Mouse (Mus musculus): ENCODE measurements at regions not wholly inside any gene's neighbourhood (a gene's known extent, or its start where the extent isn't known, plus 50 kb on each side); places are given as distances from the start of the nearest gene placed in this dataset.

DNA sequence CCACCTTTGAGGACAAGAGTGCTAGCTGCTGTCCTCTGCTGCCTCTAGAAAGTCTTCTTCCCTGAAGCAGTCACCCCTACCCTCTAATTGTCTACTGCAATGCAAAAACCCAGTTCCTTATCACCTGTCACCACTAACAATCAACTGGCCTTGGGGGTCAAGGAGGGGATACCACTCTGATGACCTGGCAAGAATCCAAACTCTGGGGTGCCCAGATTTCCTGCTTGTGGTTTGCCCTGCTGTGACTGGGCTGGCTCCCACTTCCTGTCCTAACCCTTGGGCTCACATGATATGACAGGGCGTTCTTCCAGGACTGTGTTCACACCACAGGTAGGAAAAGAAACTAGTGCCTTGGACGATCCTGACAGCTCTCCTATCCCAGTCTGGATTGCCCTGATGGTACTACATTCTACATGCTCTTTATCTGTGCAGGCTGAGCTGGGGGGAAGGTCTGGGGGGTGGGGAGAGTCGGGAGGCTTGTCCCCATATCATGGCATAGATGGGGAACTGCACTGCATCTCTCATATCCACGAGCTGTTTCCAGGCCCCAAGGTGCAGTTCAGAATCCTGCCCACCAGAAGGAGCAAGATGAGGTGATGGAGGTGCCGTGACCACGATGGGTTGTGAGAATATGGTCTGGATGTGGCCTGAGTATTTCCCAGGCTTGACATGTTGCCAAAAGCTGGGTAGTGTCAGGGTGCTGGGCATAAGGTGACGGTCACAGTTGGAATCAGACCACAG is 81.0 kb downstream of the Maf start:
- no peak for DNase-seq (ENCODE audit: low read depth)

DNA sequence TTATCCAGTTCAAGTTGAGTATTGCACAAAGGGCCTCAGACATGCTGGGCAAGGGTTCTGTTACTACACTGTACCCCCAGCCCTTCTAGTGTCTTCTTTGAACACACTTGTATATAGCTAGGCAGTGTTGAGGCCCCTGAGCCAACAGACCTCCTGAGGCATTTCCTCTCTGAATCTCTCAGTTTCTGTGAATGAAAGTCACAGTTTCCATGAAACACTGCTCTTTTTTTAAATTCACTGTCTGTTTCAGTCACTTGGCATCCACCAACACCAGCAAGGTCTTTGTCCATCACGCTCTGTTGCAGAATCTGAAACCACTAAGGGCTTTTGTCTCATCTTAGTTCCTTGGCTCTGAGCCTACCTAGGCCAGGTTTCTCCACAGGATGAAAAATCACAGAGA is 82.5 kb downstream of the Maf start:
- DNase-seq (ENCODE audit: low read depth): no peak

DNA sequence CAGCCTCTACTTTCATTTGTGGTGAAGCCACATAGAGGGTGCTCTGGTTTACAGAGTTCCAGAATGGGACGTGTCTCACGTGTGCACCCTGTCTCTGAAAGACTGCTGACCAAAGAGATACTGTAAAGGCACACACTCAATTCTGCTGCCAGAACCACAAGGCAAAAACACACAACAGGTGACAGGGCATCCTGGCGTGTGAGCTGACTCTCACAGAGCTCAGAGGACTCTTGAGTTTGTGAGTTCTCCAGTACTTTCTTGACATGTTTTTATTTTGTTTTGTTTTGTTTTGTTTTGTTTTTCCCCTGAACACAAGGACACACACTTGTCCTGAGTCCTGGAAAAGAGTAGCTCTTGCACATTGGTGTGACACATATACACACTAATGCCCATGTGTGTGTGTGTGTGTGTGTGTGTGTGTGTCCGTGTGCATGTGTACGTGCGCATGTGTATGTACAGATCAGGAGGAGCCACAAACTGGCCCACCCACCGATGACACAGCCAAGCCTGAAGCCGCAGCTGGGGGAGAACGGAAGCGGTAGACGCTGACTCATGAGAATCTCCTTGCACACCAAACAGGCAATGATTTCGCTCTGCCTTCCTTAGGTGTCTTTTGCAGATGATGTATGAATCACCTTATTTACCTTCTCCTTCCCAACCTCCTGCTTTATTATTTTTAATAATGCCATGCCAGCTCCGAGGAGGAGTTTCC is 89.4 kb downstream of the Maf start:
- DNase-seq (ENCODE audit: low read depth): no peak

DNA sequence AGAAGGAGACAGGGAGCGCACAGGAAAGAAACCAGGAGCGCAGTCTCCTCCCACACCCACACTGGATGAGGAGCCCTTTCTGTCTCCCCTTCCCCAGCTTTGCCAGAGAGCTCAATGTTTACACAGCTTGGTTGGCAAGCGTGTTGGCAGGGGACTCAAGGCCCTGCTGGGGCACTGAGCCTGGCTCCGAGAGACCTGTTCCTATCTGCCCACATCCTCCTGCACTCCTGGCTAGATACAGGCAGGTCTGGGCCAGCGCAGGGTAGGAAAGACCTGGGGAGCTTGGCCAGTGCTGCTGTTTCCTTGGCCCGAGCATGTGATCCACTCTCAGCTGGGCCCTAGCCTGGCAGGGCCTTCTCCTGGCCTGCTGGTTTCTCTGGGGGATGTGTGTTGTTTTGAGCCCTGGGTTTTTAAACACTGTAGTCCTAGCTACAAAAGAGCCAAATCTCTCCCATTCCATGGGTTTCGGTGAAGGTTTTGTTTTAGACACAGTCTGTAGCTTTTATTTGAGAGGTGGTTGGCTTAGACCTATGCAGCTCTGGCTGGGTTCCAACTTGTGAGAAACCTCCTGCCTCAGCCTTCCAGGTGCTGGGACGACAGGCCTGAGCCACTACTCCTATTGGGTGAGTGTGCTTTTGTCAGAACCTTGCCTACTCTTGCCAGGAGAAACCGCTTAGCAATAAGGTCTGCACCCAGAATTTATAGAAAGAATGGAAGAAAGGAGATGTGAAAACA is 90.6 kb downstream of the Maf start:
- DNase-seq (ENCODE audit: low read depth): no peak

DNA sequence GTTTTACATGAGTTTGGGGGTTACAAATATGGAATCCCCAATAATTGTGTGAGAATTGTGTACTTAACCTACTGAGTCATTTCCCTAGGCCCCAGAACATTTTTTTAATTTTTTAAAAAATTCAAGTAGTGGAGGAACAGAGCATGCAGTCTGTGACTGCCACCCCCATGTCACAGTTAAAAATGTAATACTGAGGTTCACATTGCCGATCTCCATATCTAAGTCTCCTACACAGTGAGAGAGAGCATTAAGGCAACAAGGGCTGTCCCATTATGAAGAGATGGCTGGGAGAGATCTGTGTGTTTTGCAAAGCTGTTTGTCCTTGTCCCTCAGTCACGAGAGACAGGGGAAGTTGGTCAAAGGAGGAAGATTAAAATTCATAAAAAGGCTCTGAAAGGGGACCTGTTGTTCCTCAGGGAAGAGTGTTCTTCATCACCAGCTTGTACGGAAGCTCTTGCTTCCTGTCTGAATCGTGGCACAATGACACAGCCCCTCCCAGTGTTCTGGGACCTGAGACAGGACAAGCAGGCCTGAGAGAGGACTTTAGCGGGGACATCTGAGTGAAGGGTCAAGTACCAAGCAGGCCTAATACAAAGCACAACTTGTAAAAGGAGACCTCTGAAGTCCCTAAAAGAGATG is 93.5 kb downstream of the Maf start:
- no peak for DNase-seq (ENCODE audit: low read depth)

DNA sequence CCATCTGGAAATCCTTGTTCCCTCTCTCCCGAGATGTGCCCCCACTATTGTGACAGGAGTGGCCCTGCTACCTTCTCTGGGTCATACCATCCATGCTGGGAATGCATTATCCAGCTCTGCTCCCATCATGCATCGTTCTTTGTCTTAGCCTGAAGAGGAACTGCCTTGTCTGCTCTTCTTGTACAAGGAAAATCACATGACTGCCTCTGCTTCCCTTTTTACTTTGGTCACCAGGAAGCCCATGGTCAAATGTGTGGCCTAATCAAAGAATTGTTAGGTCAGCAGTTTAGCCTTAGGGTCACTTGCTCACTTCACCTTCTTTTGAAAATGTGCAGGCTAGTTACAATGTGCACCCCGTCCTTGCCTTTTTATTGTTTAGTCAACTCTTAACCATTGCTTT is 95.5 kb downstream of the Maf start:
- no peak for DNase-seq (ENCODE audit: low read depth)

GRCm38 (mm10) chr8:115599771-115600170 is 107.8 kb downstream of the Maf start:
- DNase-seq (ENCODE audit: low read depth): no peak

DNA sequence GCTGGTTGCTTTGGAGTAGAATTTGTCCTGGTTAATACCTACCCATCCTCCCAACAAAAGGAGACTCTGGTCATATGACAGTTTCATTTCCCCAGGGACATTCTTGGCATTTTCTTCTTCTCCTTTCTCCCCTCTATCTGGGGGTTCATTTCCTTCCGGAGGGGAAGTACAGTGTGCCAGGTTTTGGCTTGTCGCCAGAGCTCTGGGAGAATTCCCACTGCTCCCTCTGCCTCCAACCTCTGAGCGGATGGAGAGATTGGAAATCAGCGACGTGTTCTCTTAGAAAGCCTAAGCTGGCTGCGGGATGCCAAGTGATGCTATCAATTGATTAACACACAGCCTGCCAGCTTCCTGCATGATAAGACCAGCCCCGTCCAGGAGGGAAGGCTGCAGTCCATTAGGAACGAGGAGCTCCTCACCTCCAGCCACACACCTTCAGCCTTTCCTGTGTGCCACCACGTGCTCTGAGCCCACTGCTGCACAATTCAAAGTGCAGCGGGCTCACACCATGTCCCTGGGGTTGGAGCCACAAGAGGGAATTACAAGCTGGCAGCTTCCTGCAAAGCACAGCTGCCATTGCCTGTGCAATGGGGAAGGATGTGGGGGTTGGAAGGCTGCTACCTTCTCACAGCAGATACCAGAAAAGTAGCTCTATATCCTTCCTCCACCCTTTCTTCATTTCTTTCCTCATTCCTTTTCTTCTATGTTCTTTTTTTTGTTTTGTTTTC is 110.2 kb downstream of the Maf start:
- DNase-seq (ENCODE audit: low read depth): no peak

GRCm38 (mm10) chr8:115589721-115590120 is 117.9 kb downstream of the Maf start:
- no peak for DNase-seq (ENCODE audit: low read depth)

GRCm38 (mm10) chr8:115589076-115589475 is 118.5 kb downstream of the Maf start:
- DNase-seq (ENCODE audit: low read depth): no peak

GRCm38 (mm10) chr8:115584311-115584907 is 123.2 kb downstream of the Maf start:
- DNase-seq (ENCODE audit: low read depth): no peak

- DNase-seq (ENCODE audit: low read depth): no peak
Observed at GRCm38 (mm10) chr8:115583221-115583620, 124.4 kb downstream of the Maf start.

GRCm38 (mm10) chr8:115581940-115582517 is 125.6 kb downstream of the Maf start:
- DNase-seq (ENCODE audit: low read depth): no peak

- no peak for DNase-seq (ENCODE audit: low read depth)
Observed at GRCm38 (mm10) chr8:115568394-115568793, 139.2 kb downstream of the Maf start.

- DNase-seq (ENCODE audit: low read depth): no peak
Observed at GRCm38 (mm10) chr8:115565768-115566167, 141.8 kb downstream of the Maf start.

DNA sequence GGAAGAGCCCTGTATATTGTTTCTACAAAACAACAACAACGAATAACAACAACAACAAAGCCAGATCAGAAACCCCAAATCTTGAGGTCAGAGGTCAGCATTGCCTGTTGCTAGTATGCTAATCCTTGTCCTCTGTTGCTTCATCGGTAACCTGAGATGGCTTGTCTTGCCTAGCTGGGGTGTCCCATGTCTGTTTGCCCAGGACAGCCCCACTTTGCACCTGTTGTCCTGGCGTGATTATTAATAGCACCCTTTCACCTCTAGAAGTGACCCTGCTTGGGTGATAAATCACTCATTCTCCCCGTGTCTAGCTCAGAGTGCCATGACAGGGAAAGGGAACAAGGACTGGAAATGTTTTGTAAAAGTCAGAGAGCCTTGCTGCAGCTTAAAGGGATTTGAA is 145.2 kb downstream of the Maf start:
- no peak for DNase-seq (ENCODE audit: low read depth)

DNA sequence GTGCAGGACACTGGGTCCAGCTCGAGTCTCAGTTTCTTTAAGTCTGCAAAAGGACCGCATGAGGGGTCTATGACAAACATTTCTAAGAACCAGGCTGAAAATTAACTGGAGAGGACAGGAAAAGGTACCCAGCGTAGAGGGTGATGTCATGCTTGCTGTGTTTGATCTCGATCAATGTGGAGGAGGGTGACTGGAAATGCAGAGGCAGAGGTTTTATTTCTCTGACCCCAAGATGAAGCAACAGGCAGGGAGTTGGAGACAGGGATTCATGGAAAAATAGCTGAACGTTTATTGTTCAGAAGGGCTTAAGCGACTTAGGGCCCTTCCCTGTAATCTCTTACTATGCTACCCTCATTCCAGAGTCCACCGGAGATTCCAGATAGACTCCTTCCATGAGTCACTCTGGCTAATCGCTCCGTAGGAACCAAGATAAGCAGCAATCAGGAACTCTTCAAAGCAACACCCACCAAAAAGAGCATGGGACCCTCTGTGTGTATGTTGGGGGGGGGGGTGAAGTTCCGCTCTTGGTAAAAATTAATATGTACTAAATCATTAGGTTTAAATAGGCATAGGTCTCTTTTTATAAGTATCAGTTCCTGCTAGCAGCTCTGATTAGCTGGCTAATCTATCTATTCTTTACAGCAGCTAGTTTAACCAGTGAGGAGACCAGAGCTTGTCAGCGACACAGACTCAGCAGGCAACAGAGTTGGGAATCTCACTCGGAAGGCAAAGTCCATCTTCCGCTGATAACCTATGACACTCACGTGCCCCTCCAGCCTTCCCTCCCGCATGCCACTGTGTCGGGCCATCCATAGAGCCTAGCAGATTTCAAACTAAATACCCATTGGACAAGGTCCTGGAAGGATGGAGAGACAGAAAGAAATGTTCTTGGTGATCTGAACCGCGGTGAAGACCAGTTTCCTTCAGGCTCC is 146.3 kb downstream of the Maf start:
- no peak for DNase-seq (ENCODE audit: low read depth)

DNA sequence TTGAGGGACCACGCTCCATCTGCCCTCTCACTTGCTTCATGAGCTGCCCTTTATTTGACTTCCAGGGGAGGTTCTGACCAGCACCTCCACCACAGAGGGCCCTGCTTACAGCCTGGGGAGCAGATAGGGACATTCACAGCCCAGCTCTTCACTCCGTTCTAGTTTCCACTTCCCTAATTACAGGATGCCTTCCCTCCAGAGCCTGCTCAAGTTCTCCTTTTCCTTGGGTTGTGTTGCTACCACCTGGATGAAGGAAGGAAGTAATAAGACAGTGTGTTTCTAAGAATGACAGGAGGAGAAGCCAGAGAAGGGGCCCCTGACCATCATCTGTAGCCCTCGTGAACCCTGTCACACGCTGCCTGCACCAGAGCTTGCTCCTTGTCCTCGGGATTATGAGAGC is 152.1 kb downstream of the Maf start:
- no peak for DNase-seq (ENCODE audit: low read depth)

DNA sequence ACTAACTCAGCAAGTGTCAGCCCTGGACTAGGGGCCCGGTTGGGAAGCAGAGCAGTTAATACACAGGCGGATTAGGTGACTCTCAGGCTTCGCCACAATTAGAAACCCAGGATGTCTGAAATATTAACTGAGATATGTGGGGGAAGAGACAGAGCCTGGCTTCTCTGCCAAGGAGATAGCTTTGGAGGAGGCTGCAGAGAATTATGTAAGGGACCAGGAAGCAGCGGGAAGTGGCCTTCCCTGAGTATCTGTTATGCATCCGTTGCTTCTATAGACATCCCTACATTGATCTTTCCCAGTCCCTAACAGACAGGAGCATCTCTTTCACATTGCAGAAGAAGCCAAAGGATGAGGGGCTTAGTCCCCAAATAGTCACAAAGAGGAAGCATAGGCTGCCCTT is 153.4 kb downstream of the Maf start:
- DNase-seq (ENCODE audit: low read depth): no peak

DNA sequence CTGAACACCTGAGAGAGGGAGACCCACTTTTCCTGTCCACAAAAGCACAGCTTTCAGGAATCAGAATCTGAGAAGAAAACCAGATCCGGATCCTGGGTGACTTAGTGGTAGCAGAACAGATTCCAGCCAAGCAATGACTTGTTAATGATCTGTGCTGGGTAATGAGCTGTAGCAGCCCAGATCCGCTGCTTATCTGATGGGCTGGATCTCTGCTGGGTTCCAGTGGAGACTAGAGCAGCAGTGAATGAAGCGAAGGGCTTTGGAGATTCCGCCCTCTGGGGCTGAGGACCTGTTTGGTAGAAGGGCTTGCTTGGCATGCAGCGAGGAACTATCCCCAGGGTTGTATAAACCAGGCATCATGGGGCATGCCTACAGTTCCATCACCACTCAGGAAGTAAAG is 156.3 kb downstream of the Maf start:
- no peak for DNase-seq (ENCODE audit: low read depth)
